Mouse (Mus musculus) frontal cortex, postnatal 10 days (tissue): ENCODE results near the gene Rnf157.
A peak's percentile ranks its signal among the peaks of the same experiment; 100 is the strongest.
"Not testable (repeated sequence)": the region's sequence is repeated elsewhere in the genome, so short reads cannot be mapped to it uniquely, and the experiment has no call there.

Experiments
- DNase-seq, 2 experiments: peaks; one replicate each; pipeline ENCODE4 v3.0.0; 2022; ENCODE audit warnings: low spot score in 2 of 2, mixed read lengths in 1 of 2

Rnf157 gene

DNA sequence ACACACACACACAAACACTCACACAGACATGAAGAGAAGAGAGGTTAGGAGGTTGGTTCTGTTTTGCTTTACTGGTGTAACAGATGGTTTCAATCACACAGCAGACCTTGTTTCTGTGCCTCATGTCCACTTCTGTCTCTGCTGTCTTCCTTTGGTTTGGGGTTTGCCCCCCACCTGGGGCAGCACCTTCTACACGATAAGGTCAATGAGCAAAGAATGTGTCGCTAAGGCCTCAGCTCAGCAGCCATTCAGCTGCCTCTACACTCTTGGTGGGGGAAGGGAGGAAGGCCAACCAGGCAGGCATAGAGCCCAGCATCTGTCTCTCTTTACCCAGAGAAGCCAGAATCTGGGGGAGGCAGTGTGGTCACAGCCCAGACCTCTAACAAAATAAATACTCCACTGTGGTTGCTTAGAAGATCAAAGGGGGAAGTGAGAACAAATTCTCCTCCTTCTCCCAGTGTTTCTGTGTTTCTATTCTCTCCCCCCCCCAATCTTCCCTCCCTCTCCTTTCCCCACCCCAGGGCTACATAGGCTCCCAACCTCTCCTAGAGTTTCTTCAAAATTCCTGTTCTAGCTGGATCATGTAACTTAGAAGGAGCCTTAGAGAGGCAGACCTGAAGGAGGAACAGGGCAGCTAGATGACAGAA lies 5.5 kb upstream of the Rnf157 start:
- DNase-seq, result no peak

DNA sequence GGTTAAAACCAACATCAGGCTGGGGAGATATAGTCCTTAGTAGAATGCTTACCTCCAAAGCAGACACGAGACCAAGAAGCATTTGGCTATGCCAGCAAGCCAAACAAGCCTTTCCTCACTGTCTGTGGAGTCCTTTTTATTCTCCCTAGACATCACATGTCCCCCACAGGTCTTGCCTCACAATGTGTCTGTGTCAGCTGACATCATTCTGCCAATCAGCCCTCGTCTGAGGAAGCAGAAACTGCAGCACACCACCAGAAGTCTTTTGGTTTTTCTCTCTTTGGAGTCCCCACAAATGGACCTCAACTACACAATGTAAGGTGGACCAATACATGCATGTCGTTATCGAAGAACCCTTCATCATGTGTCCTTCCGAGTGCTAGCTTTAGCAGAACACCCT lies 4.2 kb upstream of the Rnf157 start:
- DNase-seq, result no peak

DNA sequence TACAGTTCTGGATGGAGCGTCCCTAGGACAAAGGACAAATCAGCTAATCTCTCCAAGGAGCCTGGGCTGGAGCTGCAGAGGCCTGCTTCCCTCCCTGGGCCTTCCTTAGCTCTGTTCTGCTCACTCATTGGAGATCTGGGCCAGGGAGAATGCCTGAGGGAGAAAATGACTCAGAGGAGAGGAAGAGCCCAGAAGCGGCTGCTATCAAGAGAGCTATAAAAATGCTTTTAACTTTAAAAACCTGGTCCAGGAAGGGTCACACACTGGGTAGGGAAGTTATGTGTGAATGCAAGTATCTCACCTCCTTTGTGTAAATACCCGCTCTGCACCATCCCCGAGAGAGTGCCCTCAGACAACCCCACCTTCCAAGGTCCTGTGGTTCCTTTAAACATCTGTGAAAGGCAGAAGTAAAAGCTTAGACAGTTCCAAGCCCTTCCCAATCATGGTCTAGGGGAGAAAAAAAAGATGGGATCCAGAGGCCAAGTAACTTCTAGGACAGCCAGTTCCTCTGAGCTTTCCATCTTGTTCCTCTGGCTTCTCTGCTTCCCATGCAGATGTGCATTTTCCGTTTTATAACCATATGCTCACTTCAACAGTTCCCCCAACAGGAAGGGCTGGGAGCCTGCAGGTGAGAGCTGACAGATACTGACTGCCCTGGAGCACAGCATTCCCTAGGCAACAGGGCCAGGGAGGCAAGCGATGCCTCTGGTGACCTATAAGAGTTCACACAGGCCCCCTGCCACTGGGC lies 3.5 kb upstream of the Rnf157 start:
- DNase-seq, result no peak

DNA sequence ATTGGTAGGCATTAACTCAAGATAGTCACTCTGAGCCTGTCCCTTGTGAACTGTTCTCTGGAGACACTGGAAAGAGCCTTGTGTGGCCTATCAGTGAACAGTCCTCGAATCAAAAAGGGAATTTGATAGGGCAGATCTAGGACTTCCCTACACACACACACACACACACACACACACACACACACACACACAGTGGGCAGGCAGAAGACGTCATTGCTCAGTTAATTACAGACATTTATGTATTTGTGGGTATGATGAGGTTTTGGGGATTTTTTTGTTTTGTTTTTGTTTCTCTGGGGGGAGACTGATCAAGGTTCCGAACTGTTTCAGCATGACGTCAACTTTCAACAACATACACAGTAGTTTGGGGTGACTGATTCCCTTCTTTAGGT lies 795 bp upstream of the Rnf157 start:
- DNase-seq, result no peak

DNA sequence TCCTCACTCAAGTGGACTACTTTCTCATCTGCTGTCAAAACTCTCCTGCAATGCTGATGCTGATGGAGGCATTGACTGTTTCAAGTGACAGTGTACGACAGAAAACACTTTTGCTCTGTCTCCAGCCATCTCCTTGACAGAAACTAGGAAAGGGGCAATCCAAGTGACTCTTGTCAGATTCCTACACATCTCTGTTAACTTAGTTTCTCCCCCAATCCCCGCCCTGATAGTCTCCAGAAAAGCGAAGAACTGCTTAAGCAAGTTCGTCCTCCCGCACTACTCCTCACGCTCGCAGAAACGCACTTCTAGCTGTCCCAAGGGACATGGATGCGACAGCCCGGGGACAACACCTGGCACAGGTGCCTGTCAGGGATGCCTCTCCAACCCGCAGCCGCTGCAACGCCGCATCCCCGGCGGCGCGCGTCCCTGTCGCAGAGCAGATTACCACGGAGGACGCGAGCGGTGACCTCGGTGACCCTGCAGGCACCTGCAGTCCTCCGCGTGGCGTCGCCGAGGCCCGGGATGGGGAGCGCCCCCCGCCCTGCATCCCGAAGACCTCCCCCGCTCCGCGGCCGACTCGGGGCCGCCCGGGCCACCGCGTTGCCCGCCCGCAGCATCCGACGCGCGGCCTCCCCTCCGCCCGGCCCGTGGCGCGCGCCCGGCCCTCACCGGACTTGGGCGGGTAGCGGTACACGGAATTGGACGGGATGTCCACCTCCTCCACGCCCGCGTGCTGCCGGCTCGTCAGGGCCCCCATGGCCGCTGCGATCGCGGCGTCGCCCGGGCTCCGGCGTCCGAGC lies 604 bp downstream of the Rnf157 start:
- peak in 1 of 2 experiments; percentile 38 for DNase-seq

DNA sequence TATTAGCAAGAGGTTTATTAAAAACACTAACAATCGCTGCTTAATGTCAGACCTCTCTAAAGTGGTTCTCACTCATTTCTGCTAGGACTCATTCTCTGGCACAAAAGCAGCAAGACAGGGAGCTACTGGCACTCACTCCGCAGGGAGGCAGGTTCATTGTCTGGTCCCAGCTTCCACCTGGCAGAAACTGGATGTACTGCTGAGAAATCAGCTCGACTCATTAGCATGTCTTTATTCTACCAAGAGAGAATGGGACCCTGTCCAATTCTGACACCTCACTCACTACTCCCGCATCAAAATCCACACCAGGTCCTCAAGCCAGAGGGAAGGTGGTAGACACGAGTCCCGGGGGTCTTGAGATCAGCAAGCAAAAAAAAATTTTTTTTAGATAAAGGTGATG lies 1.2 kb downstream of the Rnf157 start:
- DNase-seq, result no peak

DNA sequence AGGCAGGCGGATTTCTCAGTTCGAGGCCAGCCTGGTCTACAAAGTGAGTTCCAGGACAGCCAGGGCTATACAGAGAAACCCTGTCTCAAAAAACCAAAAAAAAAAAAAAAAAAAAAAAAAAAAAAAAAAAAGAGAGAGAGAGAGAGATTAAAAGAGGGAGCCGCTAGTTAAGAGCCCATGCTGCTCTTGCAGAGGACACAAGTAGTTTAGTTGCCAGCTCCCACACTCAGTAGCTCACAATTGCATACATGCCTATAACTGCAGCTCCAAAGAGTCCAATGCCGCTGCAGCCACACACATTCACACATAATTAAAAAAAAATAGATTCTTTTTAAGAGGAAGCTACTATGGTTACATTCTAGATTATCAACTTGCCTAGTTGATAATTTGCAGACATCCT lies 2.4 kb downstream of the Rnf157 start:
- DNase-seq, result not testable (repeated sequence)

DNA sequence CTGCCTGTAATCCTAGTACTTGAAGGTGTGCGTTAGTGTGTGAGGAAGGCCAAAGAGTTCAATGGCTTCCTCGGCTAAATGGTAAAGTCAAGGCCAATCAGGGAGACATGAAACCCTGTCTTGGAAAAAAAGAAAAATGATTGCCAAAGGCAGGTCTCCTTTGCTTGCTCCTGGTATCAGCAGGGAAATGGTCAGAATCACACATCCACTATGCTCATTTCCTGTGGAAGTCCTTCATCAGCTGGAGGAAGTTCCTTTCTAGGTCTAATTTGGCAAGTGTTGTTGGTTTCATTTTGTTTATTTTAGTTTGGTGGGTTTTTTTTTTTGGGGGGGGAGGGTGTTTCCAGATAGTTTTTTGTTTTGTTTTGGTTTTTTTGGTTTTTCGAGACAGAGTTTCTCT lies 3.8 kb downstream of the Rnf157 start:
- DNase-seq, result no peak

DNA sequence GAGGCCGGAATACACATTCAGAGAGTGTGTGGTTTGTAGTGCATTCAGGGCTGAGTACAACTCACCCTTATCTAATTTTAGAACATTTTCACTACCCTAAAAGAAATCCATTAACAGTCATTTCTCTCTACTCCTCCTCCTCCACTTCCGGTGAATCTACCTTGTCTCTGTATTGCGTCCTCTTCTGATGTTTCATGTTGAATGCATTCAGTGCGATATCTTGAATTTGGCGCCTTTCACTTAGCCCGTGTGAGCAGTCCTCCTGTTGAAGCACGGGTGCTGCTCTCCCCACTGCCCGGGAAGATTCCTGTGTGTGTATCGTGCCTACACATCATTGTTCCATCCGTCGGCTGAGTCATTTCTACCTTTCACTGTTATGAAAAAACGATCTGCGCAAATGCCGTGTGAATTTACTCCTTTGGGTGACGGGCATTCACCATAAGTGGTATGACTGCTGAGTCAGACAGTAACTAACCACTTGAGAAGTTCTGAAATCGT lies 6.6 kb downstream of the Rnf157 start:
- no peak for DNase-seq

DNA sequence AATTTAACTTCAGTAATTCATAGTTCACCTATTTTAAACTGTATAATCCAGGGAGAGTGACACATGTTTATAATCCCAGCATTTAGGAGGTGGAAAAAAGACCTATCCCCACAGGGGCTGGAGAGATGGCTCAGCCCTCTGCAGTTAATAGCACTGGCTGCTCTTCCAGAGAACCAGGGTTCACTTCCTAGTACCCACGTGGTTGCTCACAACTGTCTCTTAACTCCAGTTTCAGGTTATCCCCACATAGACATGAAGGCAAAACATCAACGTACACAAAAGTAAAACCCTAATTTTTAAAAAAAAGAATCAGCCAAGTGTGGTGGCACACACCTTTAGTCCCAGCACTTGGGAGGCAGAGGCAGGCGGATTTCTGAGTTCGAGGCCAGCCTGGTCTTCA lies 7.2 kb downstream of the Rnf157 start:
- no peak for DNase-seq

DNA sequence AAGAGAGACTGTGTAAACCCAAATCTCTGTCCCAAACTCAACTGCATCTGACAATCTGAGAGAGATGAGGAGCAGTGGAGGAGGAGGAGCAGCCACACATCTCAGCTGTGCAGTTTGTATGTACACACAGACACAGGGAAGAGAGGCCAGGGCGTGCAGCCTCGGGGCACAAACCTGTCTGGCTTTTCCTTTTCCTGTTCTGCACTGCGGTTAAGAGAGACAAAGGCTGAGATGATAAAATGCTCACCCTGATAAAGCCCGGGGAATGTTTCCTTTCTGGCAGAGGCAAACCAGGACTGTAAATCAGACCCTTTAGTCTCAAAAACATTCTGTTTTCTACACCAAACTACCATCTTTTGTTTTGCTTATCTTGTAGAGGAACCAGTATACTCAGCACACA lies 12.3 kb downstream of the Rnf157 start:
- no peak for DNase-seq

DNA sequence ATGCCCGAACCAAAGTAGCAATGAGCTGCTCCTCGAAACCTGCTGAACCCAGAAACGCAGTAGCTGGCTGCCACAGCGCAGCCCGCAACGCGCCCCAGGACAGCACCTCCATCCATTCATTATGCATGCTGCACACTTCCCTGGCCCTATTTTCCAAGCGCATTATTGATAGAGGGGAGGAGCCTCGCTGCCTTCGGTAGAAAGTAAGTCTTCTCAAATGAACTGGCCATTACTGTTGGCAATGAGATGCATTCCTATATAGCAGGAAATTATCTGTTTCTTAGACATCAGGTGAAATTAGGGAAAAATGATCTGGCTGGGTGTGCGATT lies 14.5 kb downstream of the Rnf157 start:
- no peak for DNase-seq

DNA sequence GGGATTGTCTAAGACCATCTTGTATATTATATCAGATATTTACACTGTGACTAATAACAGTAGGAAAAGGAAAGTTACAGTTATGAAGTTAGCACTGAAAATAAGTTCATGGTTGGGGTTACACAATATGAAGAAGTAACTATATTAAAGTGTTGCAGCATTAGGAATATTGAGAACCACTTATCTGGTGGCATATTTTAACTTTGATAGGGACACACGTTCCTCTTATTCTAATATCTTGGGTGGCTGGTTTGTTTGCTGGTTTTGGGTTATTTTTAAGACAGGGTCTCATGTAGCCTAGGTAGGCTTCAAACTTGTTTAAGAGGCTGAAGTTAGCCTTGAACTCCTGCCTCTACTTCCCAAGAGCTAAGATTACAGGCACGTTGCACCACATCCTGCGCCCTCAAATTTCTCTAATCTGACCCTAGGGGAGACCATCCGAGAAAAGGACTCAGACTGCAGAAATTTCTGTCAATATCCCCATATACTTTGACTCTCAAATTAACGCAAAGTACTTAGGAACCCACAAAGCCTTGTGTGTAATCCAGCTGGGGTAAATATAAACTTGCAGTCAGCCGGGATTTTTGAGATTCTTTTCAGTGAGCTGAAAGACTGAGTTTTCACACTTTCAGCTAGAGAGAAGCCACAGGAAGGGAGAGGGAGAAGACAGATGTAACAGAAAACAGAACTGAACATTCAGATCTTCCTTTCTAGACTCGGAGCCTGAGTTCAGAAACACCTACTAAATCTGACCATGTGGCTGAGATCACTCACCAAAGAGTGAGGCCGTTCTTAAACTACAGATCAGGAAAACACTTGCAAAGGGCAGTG lies 15.1 kb downstream of the Rnf157 start:
- no peak for DNase-seq

DNA sequence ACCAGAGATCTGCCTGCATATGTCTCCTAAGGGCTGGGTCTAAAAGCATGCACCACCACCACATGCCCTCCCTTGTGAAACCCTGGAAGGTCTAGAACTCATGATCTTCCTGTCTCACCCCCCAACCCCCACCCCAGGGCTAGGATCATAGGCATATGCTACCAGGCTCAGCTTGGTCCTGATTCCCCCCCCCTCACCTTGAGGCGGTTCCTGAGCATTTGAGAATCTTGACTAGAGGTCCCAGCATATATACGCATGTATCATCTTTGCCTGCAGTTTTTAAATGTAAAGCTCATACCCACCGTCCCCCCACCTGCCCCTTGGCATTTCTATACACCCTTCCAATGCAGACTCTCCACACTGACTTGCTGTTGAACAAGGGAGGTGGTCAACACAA lies 15.9 kb downstream of the Rnf157 start:
- no peak for DNase-seq

DNA sequence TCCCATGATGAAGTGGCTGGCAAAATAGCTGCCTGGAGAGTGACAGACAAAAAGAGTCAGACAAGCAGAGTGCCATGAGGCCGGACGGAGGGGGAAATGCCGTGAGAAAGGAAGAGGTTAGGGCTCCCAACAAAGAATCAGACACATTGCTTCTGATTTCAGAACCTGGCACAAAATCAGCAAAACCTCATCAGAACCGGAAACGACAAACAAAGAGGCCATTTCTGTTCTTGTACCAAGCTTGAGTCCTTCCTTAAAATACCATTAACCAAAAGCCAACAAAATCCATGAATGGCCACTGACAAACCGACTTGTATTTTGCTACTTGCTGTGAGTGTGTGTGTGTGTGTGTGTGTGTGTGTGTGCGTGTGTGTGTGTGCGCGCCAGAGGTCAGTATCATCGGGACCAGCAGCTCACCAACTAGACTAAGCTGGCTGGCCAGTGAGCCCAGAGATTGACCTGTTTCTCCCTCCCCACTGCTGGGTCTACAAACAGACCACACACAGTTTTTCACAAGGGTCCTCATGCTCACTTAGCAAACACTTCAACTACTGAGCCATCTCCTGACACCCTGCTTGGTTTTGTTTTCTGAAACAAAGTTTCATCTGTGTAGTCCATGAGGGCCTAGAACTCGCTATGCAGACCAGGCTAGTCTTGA lies 16.4 kb downstream of the Rnf157 start:
- DNase-seq, result no peak

DNA sequence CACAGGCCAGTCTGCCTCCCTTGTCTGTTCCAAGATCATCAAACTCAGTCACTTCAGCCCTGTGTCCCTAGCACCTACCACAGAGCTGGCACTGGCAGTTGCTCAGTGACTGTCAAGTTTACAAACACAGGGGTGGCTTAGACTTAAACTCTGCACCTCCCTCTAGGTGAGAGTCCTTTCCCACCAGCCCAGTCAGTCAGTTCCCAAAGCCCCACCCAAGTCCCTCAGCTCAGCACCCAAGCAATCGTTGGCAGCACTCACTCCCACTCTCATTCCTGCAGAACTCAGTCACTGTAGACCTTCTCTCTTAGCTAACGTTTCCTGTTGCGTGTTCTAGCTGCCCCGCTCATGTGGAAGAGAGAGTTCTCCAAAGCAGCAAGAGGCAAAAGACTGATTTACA lies 18.1 kb downstream of the Rnf157 start:
- DNase-seq, result no peak

DNA sequence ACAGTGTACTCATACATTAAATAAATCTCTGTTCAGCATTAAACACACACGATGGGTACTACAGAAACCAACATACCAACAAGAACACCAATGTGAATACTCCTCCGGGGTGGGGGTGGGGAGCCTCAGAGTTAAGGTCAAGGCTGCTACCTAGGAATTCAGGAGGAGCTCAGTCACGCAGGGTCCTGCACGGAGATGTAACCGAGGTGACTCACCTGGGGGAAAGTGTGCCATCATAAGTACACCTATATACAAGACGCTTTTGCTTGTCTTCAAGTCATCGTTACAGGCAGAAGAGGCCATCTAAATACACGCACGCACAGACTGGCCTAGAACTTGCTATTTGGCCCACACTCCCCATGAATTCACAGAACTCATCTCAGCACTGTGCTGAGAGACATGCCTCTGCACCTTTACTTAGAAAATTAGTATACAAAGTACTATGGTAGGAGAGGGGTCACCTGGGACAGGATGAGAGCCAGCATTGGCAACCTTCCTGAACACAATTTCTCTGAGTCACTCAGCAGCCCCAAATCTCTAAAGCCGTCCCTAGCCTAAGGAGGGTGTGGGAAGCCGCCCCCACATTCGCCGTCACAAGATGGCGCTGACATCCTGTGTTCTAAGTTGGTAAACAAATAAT lies 23.9 kb downstream of the Rnf157 start:
- no peak for DNase-seq

DNA sequence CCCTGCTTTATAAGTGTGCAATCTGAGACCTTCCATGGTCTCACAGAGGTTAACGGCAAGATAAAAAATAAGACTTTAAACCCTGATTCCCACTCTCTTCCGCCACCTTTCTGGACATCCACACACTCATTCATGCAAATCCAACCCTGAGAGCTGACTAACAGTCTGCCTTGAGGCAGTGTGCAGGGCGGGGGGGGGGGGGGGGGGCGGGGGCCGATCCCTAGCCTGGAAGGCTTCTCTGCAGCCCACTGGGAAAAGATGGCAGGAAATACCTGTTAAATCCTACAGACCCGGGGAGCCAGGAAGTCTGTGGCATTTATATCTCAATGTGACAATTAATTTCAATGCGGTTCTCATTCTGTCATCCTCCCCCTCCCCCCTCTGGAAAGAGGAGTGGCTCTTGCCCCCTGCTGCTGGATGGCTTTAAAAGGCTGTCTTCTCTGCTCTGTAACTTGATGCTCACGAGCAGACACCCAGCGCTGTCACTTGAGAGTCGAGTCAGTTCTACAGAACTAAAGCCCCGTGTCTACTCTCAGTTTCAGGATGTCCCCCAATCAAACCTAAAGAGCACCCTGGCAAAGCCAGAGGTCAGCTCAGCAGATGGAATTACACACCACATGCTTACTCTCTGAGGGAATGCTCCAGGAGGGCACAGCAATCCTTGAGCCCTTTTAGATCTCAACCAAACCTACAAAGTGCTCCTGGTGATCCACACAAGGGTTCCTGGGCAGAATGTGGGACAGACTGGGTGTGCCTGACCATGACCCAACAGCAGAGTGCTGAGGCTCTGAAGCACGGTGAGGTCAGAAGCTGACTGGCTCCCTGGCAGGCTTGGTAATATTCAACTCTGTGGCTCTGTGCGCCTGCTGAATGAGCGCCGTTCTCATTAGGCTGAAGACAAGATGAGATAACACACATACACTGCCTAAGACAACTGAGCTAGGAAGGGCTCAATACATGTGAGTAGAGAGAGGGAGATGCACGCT lies 25.5 kb downstream of the Rnf157 start:
- no peak for DNase-seq

DNA sequence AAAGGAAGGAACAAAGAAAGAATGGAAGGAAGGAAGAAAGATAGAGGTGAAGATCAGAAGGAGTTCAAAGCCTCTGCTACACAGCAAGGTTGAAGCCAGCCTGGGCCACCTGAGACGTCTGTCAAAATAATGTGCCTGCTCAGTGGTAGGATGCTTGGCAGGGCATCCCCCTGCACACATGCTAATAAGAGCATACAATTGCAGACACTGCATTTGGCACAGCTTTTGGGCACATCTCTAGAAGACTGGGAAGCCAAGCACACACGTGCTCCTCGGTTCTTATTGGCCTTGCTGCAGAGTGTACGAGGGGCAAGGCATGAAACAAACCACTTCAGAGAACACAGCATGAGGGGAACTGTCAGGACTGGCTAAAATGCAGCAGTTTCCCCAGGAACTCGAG lies 26.8 kb downstream of the Rnf157 start:
- DNase-seq, result no peak

DNA sequence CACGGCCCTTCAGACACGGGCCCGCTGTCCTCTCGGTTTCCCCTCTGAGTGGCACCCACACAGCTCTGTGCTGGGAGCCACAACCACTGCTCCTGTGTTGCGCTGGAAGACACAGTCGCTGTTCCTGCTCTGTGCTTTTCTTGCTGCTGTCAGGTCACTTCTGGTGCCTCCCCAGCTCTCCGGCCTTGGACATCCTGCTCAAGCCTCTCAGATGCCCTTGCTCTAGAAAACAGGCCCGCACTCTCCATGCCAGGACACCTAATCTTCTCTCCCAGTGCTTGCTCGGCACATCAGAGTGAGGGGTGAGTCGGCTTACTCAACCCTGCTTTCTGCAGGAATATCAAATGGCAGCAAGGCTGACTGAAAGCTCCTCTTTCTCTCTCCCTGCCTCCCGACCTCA lies 28.7 kb downstream of the Rnf157 start:
- no peak for DNase-seq
